Mouse (Mus musculus): ENCODE data around the gene Ston1. TPM values are rescaled to one million over a fixed set of nuclear protein-coding genes. Genes with fewer than 3 reads are reported as not detected.

Ston1 gene
- 5.7 and 5.8 TPM in 2 replicates for polyA plus RNA-seq (2015; fragmentation: Nextera tagmentation; extraction: Ambion mirVana)

DNA sequence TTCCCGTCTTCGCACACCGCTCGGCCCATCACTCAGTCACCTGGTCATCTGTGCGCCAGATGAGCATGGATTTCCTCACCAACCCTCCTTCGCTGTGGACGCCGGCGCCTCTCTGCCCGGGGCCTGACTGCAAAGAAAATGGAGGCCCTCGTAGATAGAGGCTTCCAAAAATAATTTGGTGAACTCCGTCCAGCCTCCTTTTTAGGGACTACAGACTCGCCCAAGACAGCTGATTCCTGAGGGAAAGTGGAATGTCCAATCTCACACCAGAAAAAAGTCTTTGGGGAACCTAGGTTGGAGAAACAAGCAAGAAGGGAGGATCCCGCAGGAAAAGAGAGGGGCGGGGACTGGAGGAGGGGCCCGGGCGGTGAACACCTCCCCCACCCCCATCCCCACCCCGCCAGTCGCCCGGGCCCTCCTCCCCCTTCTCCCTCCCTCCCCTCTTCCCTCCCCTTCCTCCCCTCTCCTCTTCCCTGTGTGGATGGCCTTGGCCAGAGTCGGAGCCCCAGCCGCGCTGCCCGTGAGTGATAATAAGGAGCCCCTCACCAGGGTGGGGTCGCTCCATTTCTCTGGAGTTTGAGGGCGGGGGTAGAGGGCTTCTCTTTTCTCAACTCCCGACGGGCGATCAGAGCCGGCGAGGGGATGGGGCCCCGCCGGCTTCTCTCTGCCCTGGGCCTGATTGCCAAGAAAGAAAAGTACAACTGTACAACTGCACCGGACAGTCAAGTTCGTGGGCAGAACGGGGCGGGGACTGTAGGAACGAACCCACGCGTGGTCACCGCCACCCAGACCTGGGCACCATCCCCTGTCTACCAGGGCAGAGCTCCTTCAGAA is at the start of gene Ston1:
TSS of gene Ston1 (plus strand) at position 463 of the 834 bp plus-strand sequence.

DNA sequence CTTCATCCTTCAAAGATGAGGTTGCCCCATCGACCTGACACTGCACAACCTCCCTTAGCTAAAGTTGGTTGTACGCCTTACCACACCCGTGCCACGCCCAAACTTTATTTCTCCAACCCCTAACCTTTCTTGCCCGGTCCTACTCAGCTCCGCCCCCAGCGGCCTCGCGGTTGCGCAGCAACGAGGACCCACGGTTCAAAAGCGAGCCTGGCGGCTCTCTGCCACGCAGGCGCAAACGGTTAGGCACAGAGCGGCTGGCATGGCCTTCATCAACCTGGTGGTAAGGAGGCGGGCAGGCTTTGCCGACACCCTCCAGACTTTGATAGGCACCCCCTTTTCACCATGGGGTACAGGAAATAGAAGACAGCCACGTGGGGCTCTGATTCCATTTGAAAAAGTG is 71.0 kb downstream of the Ston1 start, which contains the start of gene Gtf2a1l:
TSS of gene Gtf2a1l (plus strand) at position 209 of the 400 bp plus-strand sequence.

Other genes starting within 250 kb of the Ston1 start
- 6.7 and 7.7 TPM in 2 replicates for gene Foxn2, start 157.0 kb upstream of the Ston1 start, polyA plus RNA-seq (2015; fragmentation: Nextera tagmentation; extraction: Ambion mirVana)
- gene Ppp1r21, start 67.6 kb upstream of the Ston1 start, polyA plus RNA-seq (2015; fragmentation: Nextera tagmentation; extraction: Ambion mirVana): 18.6 and 21.0 TPM in 2 replicates
- gene Gtf2a1l, start 71.0 kb downstream of the Ston1 start, polyA plus RNA-seq (2015; fragmentation: Nextera tagmentation; extraction: Ambion mirVana): 0.17 TPM in 1 of 2 replicates, not detected in the other
- gene Lhcgr, start 194.3 kb downstream of the Ston1 start, polyA plus RNA-seq (2015; fragmentation: Nextera tagmentation; extraction: Ambion mirVana): 0.26 and 0.43 TPM in 2 replicates